Comparison of ENCODE assay signal across 8 mouse cellular contexts in genomic region chr19:28834798-28835499, GRCm38 (mm10). TPM values are rescaled to one million over a fixed set of nuclear protein-coding genes. Genes with fewer than 3 reads are reported as not detected.
DNase-seq lines count a peak whose midpoint lies in the region; ATAC-seq and TF ChIP-seq lines count a peak whose summit lies in the region.

Gene Slc1a1 (plus strand): TSS chr19:28835049.

- ATAC-seq in intestine, postnatal 0 days = peak; percentile 70
- peak; percentile 38; the same call in 1 of the 2 replicates for ATAC-seq in megakaryocyte, adult 5-6 weeks (ENCODE audit: poor library complexity, severe bottlenecking)

- DNase-seq in adrenal gland, postnatal 25 days = peak; percentile 67
- peak; percentile 46 for DNase-seq in gastrocnemius, postnatal 25 days
- DNase-seq in left cerebral cortex, postnatal 10 days (ENCODE audit: extremely low spot score in 1 of 2, low spot score in 2 of 2) = peak; percentile 69 to 89
- DNase-seq in right cerebral cortex, postnatal 36 days (ENCODE audit: low spot score in 2 of 2) = peak; percentile 76 to 79
- no peak for DNase-seq in ovary, postnatal 10 days (ENCODE audit: low spot score)

- H3K9ac ChIP-seq in intestine, postnatal 0 days (ENCODE audit: low read depth, low read length) = no peak within 1 kb of the TSS

- H3K9me3 ChIP-seq in intestine, postnatal 0 days (ENCODE audit: control insufficient read depth) = no peaks in the 10 kb centered on the region

- TF ChIP-seq CTCF in cortical plate, adult 2 months (IDR thresholded peaks at IDR 0.05; ENCODE audit: extremely low read depth, insufficient read depth, low read length) = no peak
- TF ChIP-seq CTCF in intestine, postnatal 0 days (IDR thresholded peaks at IDR 0.05; ENCODE audit: low read depth) = peak; percentile 13; the same call in 1 of the 2 replicates

- under 1% methylated on average over 68 of the region's 68 CpGs for WGBS in intestine, postnatal 0 days

- intact Hi-C loops in left cerebral cortex, postnatal 10 days (cut with DNase I) = loop anchor here (1.0 to 5.0 kb wide), 2 partner anchors 35 to 47 kb away; no protein-coding TSS in a partner anchor

- peak within 1 kb of the TSS; percentile 85 for H3K27ac ChIP-seq in cortical plate, adult 2 months (ENCODE audit: insufficient read depth, low read length)
- H3K27ac ChIP-seq in intestine, postnatal 0 days (ENCODE audit: low read depth, low read length) = no peak within 1 kb of the TSS

- no peaks in the 10 kb centered on the region for H3K36me3 ChIP-seq in intestine, postnatal 0 days (ENCODE audit: control insufficient read depth, insufficient read depth)

- TF ChIP-seq POLR2A in cortical plate, adult 2 months (IDR thresholded peaks at IDR 0.05; ENCODE audit: extremely low read depth, insufficient read depth, low read length) = peak; percentile 96

- peaks cover 5% of the 10 kb centered on the region; the same call in 1 of the 2 replicates for H3K4me1 ChIP-seq in cortical plate, adult 2 months (ENCODE audit: control insufficient read depth, insufficient read depth, low read length)
- H3K4me1 ChIP-seq in intestine, postnatal 0 days (replicated peaks; ENCODE audit: control insufficient read depth, insufficient read depth, low read length) = 0 out of 2 replicates have a peak, but pooled peaks cover 3% of the 10 kb centered on the region

- 0 out of 2 replicates have a peak, but pooled peaks cover 12% of the 10 kb centered on the region for H3K27me3 ChIP-seq in intestine, postnatal 0 days (replicated peaks; ENCODE audit: control insufficient read depth, insufficient read depth, low read length)

- H3K4me3 ChIP-seq in cortical plate, adult 2 months (ENCODE audit: insufficient read depth, low read length) = peak within 1 kb of the TSS; percentile 98
- peak within 1 kb of the TSS; percentile 43 for H3K4me3 ChIP-seq in intestine, postnatal 0 days (ENCODE audit: low read depth, low read length)

- H3K4me2 ChIP-seq in intestine, postnatal 0 days (replicated peaks; ENCODE audit: low read depth) = peak within 1 kb of the TSS; percentile 87

RNA-seq across cellular contexts. Expression of gene Slc1a1, which starts in this region (rescaled TPM):
- total RNA-seq in adrenal gland, postnatal 25 days (2021) = 0.97 and 1.0 TPM in 2 replicates
- polyA plus RNA-seq in cortical plate, adult 2 months (2012; rRNA removed) = 60.4 and 66.7 TPM in 2 replicates
- 1 to 10 TPM; 1.5 to 3.6 TPM for total RNA-seq in gastrocnemius, postnatal 25 days (2021)
- 2.2 and 3.8 TPM in 2 replicates for polyA plus RNA-seq in intestine, postnatal 0 days (2015; fragmentation: Nextera tagmentation; extraction: Ambion mirVana)
- total RNA-seq in left cerebral cortex, postnatal 10 days (2021) = 100 to 1,000 TPM; 102 TPM
- not detected in 2 replicates for total RNA-seq in megakaryocyte, adult 5-6 weeks (2015)
- total RNA-seq in megakaryocyte, adult 5-6 weeks (2017) = not detected in 2 replicates

Comparison
In these comparisons a context has a peak if more than half of its experiments do, and no peak if none do; other contexts are left out.
1. RNA of gene Slc1a1 (total RNA-seq): 102 TPM in left cerebral cortex, postnatal 10 days; 1.5 to 3.6 TPM in gastrocnemius, postnatal 25 days, 0.97 to 1.0 TPM in adrenal gland, postnatal 25 days and not detected in megakaryocyte, adult 5-6 weeks; every median in the first group is over 10 times any median in the second.
2. RNA of gene Slc1a1 (polyA plus RNA-seq): 60.4 to 66.7 TPM in cortical plate, adult 2 months; 2.2 to 3.8 TPM in intestine, postnatal 0 days; every median in the first group is over 10 times any median in the second.
3. Peak in ATAC-seq in megakaryocyte, adult 5-6 weeks; RNA of the gene not detected or under 1 TPM.